Mouse (Mus musculus) liver, embryonic 14.5 days (tissue): ENCODE measurements at regions not wholly inside any gene's neighbourhood (a gene's known extent, or its start where the extent isn't known, plus 50 kb on each side); places are given as distances from the start of the nearest gene placed in this dataset.
A peak's percentile ranks its signal among the peaks of the same experiment; 100 is the strongest.

ENCODE experiments used
- CTCF ChIP-seq: IDR thresholded peaks from 2 replicates; pipeline ENCODE4 v1.5.1; 2016; ENCODE audit warnings: antibody characterized with exemption, low read depth, control low read depth
- EP300 ChIP-seq: IDR thresholded peaks from 2 replicates; pipeline ENCODE4 v1.6.1; 2016; ENCODE audit warnings: antibody characterized with exemption, low read depth

DNA sequence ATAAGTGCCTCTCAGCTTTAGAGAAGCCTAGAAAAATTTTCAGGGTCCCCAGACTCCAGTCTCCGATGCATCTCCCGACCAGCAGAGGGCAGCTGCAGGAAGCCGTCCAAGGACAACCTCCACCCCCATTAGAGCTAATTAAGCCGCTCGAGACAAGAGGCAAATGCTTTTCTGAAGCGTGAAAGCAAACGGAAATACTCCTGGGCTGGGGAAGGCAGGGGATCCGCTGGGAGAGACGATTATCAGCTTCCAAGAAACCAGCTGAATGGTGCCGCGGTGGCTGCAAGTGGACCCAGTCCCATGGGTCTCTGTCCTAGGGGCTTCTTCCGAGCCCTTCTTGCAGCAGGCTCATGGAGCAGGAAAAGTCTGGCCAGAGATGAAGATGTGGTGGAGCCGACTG is 241.4 kb upstream of the Brinp1 start:
- TF ChIP-seq CTCF: peak; percentile 52
- no peak for TF ChIP-seq EP300
